Mouse (Mus musculus): ENCODE results near the gene Rasd2. TPM values are rescaled to one million over a fixed set of nuclear protein-coding genes. Genes with fewer than 3 reads are reported as not detected.

Gene Rasd2
- polyA plus RNA-seq, 1 experiment from 2014 or later, result not detected

DNA sequence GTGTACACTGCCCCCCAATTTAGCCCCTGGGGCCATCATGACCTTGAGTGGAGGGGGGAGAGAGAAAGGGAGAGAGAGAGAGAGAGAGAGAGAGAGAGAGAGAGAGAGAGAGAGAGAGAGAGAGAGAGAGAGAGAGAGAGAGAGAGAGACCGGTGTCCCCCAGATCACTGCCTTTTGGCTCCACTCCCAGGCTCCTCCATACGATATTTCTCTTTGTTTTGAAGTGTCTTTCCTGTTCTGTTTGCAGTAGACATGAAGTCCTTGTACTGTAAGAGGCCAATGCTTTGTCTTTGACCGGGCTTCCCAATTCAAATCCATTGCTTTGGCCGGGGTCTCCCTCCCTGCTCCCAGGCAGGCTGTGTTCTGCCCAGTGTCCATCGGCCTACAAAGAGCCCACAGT lies 8.9 kb downstream of the Rasd2 start:
- no peak for ATAC-seq (ENCODE audit: low read depth)
- H3K9me3 ChIP-seq (replicated peaks), result no peaks in the 10 kb centered on the region
- 68% methylated on average over 5 of the region's 5 CpGs for WGBS (ENCODE audit: insufficient replicate concordance)

GRCm38 (mm10) chr8:75226773-75227172 lies 13.0 kb downstream of the Rasd2 start:
- WGBS (ENCODE audit: insufficient replicate concordance), result 30% methylated on average over 2 of the region's 2 CpGs
- no peaks in the 10 kb centered on the region for H3K27me3 ChIP-seq
- no peak for ATAC-seq (ENCODE audit: low read depth)
- no peak overlapping the region for H3K4me2 ChIP-seq
- H3K4me1 ChIP-seq (replicated peaks), result no peaks in the 10 kb centered on the region
- H3K9ac ChIP-seq, result no peak overlapping the region
- no peaks in the 10 kb centered on the region for H3K36me3 ChIP-seq
- no peak overlapping the region for H3K4me3 ChIP-seq (replicated peaks)
- H3K27ac ChIP-seq, result no peak overlapping the region
- DNase-seq, result no peak
- no peaks in the 10 kb centered on the region for H3K9me3 ChIP-seq (replicated peaks)

More for the DNA sequence above, 8.9 kb downstream of the Rasd2 start:
- no peaks in the 10 kb centered on the region for H3K4me1 ChIP-seq (replicated peaks)
- H3K4me3 ChIP-seq (replicated peaks), result no peak overlapping the region
- no peaks in the 10 kb centered on the region for H3K36me3 ChIP-seq
- no peak for DNase-seq
- H3K27ac ChIP-seq, result no peak overlapping the region
- H3K27me3 ChIP-seq, result no peaks in the 10 kb centered on the region
- H3K4me2 ChIP-seq, result no peak overlapping the region
- no peak overlapping the region for H3K9ac ChIP-seq

DNA sequence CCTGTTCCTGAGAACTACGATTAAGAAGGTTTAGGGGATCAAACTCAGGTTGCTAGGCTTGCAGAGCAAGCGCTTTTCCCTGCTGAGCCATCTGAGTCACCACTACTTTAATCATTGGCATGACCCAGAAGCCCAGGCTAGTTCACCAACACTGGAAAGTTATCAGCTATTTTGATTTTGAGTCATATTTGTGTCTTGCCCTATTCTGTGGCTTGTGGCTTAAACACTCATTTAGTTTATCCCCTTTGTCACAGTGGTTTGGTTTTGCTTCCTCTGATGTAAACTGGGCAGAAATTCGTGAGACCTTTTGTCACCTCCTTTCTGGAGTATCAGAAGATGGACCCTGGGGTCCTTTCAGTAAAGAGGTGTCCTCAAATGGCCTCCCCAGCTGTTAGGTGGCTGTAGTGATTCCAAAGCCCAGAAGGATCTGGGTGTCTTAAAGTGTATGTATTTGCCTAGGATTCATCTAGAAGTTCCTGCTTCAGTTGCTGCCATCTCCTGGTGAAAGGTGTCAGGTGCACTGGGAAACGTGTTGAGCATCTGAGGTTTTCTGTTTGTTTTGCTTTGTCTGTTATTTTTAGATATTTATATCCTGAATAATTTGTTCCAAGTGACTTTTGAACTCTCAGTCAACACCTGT lies 20.3 kb downstream of the Rasd2 start:
- DNase-seq (no peak), ATAC-seq (ENCODE audit: low read depth) (no peak)
- no peaks in the 10 kb centered on the region for H3K4me1 ChIP-seq (replicated peaks)
- no peak overlapping the region for H3K27ac ChIP-seq
- H3K27me3 ChIP-seq, result no peaks in the 10 kb centered on the region
- H3K36me3 ChIP-seq, result no peaks in the 10 kb centered on the region
- H3K4me2 ChIP-seq, result no peak overlapping the region
- H3K9ac ChIP-seq, result no peak overlapping the region
- H3K9me3 ChIP-seq (replicated peaks), result no peaks in the 10 kb centered on the region
- WGBS (ENCODE audit: insufficient replicate concordance), result 43% methylated on average over 4 of the region's 4 CpGs
- H3K4me3 ChIP-seq (replicated peaks), result no peak overlapping the region

- 74% methylated on average over 15 of the region's 15 CpGs for WGBS (ENCODE audit: insufficient replicate concordance)
- ATAC-seq (ENCODE audit: low read depth), result no peak
- no peak overlapping the region for H3K4me3 ChIP-seq (replicated peaks)
- H3K9me3 ChIP-seq (replicated peaks), result peaks cover 4% of the 10 kb centered on the region; the same call in 1 of the 2 replicates
- H3K27ac ChIP-seq, result no peak overlapping the region
- H3K36me3 ChIP-seq, result no peaks in the 10 kb centered on the region
- H3K4me2 ChIP-seq, result no peak overlapping the region
- DNase-seq, result no peak
- H3K27me3 ChIP-seq, result no peaks in the 10 kb centered on the region
- no peak overlapping the region for H3K9ac ChIP-seq
- no peaks in the 10 kb centered on the region for H3K4me1 ChIP-seq (replicated peaks)
These were observed 33.6 kb downstream of the Rasd2 start for GRCm38 (mm10) chr8:75247331-75247730.

DNA sequence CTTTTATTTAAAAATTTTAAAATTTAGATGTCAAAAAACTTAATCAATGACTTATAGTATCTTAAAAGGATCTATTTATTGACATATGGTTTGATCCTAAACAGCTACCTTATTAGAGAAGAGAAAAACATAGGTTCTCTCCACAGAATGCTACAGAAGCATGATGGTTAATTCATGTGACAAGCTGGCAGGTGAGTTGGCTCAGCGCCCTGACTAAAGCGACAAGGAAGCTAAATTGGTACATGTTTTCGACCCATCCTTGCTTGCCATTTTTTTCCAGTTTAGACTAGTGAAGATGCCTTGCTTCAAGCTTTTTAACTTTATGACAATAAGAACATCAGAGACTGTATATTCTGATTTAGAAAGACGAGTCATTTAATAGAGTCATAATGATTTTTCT lies 35.4 kb downstream of the Rasd2 start:
- H3K4me3 ChIP-seq (replicated peaks), result no peak overlapping the region
- no peaks in the 10 kb centered on the region for H3K36me3 ChIP-seq
- DNase-seq (no peak), ATAC-seq (ENCODE audit: low read depth) (no peak)
- no peak overlapping the region for H3K4me2 ChIP-seq
- H3K9ac ChIP-seq, result no peak overlapping the region
- H3K27ac ChIP-seq, result no peak overlapping the region
- peaks cover 4% of the 10 kb centered on the region; the same call in 1 of the 2 replicates for H3K9me3 ChIP-seq (replicated peaks)
- H3K4me1 ChIP-seq (replicated peaks), result no peaks in the 10 kb centered on the region
- 73% methylated on average over 4 of the region's 4 CpGs for WGBS (ENCODE audit: insufficient replicate concordance)
- no peaks in the 10 kb centered on the region for H3K27me3 ChIP-seq

- ATAC-seq (ENCODE audit: low read depth) (no peak), DNase-seq (no peak)
- WGBS (ENCODE audit: insufficient replicate concordance), result 52% methylated on average over 3 of the region's 3 CpGs
- Histone ChIP-seq H3K9ac (no peak overlapping the region), H3K27me3 (no peaks in the 10 kb centered on the region), H3K4me1 (replicated peaks) (no peaks in the 10 kb centered on the region), H3K36me3 (no peaks in the 10 kb centered on the region), H3K4me3 (replicated peaks) (no peak overlapping the region), H3K9me3 (replicated peaks) (no peaks in the 10 kb centered on the region), H3K4me2 (no peak overlapping the region), H3K27ac (no peak overlapping the region)
These were observed 40.3 kb downstream of the Rasd2 start for GRCm38 (mm10) chr8:75254027-75254426.

GRCm38 (mm10) chr8:75255635-75256034 lies 41.9 kb downstream of the Rasd2 start:
- H3K27ac ChIP-seq, result no peak overlapping the region
- H3K9ac ChIP-seq, result no peak overlapping the region
- H3K4me3 ChIP-seq (replicated peaks), result no peak overlapping the region
- H3K9me3 ChIP-seq (replicated peaks), result no peaks in the 10 kb centered on the region
- no peak overlapping the region for H3K4me2 ChIP-seq
- DNase-seq (no peak), ATAC-seq (ENCODE audit: low read depth) (no peak)
- no peaks in the 10 kb centered on the region for H3K4me1 ChIP-seq (replicated peaks)
- 73% methylated on average over 3 of the region's 3 CpGs for WGBS (ENCODE audit: insufficient replicate concordance)
- no peaks in the 10 kb centered on the region for H3K36me3 ChIP-seq
- no peaks in the 10 kb centered on the region for H3K27me3 ChIP-seq

DNA sequence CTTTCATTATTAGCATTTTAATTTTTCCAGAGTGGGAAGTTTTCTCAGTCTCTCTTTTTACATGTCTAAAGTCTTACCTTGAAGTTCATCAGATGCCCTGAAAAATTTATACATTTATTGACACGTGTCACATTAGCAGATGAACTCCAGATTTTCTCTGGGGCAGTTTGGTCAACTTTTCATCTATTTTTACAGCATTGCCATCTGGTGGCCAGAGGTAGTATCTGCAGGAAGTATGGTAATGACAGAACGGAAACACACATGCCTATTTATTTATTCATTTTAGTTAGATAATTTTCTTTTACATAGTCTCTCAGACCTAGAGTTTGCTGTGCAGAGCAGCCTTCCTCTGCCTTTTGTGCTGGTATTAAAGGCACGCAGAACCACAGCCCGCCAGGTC lies 58.4 kb downstream of the Rasd2 start:
- no peak overlapping the region for H3K4me3 ChIP-seq (replicated peaks)
- no peak overlapping the region for H3K4me2 ChIP-seq
- 24% methylated on average over 4 of the region's 4 CpGs for WGBS (ENCODE audit: insufficient replicate concordance)
- peaks cover 8% of the 10 kb centered on the region; the same call in 1 of the 2 replicates for H3K9me3 ChIP-seq (replicated peaks)
- H3K27me3 ChIP-seq, result no peaks in the 10 kb centered on the region
- H3K27ac ChIP-seq, result no peak overlapping the region
- H3K36me3 ChIP-seq, result no peaks in the 10 kb centered on the region
- no peaks in the 10 kb centered on the region for H3K4me1 ChIP-seq (replicated peaks)
- DNase-seq (no peak), ATAC-seq (ENCODE audit: low read depth) (no peak)
- no peak overlapping the region for H3K9ac ChIP-seq

Other genes starting within 250 kb of the Rasd2 start
- 13.6 and 13.8 TPM in 2 replicates for gene Hmgxb4, start 220.6 kb upstream of the Rasd2 start, polyA plus RNA-seq (2015; fragmentation: Nextera tagmentation; extraction: Ambion mirVana)
- 12.1 and 13.2 TPM in 2 replicates for gene Tom1, start 180.2 kb upstream of the Rasd2 start, polyA plus RNA-seq (2015; fragmentation: Nextera tagmentation; extraction: Ambion mirVana)
- gene Hmox1, start 120.3 kb upstream of the Rasd2 start, polyA plus RNA-seq (2015; fragmentation: Nextera tagmentation; extraction: Ambion mirVana), result 74.0 and 80.4 TPM in 2 replicates
- 207 and 233 TPM in 2 replicates for gene Mcm5, start 104.4 kb upstream of the Rasd2 start, polyA plus RNA-seq (2015; fragmentation: Nextera tagmentation; extraction: Ambion mirVana)
- gene Gm10358, start 192.6 kb downstream of the Rasd2 start, polyA plus RNA-seq (2015; fragmentation: Nextera tagmentation; extraction: Ambion mirVana), result 0.15 and 0.16 TPM in 2 replicates
- gene Iqcm, start 234.8 kb downstream of the Rasd2 start, polyA plus RNA-seq (2015; fragmentation: Nextera tagmentation; extraction: Ambion mirVana), result not detected in 2 replicates